Mouse (Mus musculus) gastrocnemius, adult 8-10 months (tissue): Measurements from ENCODE around the gene A530016L24Rik. TPM values are rescaled to one million over a fixed set of nuclear protein-coding genes. Genes with fewer than 3 reads are reported as not detected.

ENCODE experiments used
- DNase-seq, 2 experiments: peaks; one replicate each; pipeline ENCODE4 v3.0.0; 2022; ENCODE audit warnings: low spot score in 2 of 2
- total RNA-seq, 4 experiments: library from RNA; stranded (reverse); gene quantifications; 2 replicates each; pipeline ENCODE4 v1.2.4; 2022

Gene A530016L24Rik
- total RNA-seq, 4 experiments from 2014 or later = 0.97 to 3.9 (median 2.4) TPM

GRCm38 (mm10) chr12:112549287-112549686 is 60.0 kb downstream of the A530016L24Rik start:
- DNase-seq = no peak

Other genes starting within 250 kb of the A530016L24Rik start
- not detected for gene Tmem179, start 27.3 kb downstream of the A530016L24Rik start, total RNA-seq
- gene Inf2, start 99.3 kb downstream of the A530016L24Rik start, total RNA-seq = 1 to 10 TPM; 6.7 to 9.2 (median 8.4) TPM
- gene Adssl1, start 130.6 kb downstream of the A530016L24Rik start, total RNA-seq = 1,000 to 10,000 TPM in 3 of 4 experiments, 100 to 1,000 TPM in 1; 952 to 1,087 (median 1,016) TPM
- gene Siva1, start 155.2 kb downstream of the A530016L24Rik start, total RNA-seq = 10 to 100 TPM; 22.2 to 26.3 (median 24.3) TPM
- gene Akt1, start 185.4 kb downstream of the A530016L24Rik start, total RNA-seq = 10 to 100 TPM; 41.6 to 42.5 (median 42.0) TPM
- under 1 TPM; 0.48 to 0.90 (median 0.58) TPM for gene Zbtb42, start 189.4 kb downstream of the A530016L24Rik start, total RNA-seq
- 10 to 100 TPM in 3 of 4 experiments, 1 to 10 TPM in 1; 9.8 to 18.4 (median 12.5) TPM for gene Cep170b, start 231.0 kb downstream of the A530016L24Rik start, total RNA-seq